Mouse (Mus musculus): ENCODE data around the gene Vps54. TPM values are rescaled to one million over a fixed set of nuclear protein-coding genes. Genes with fewer than 3 reads are reported as not detected.

The Vps54 gene
- total and polyA plus RNA-seq, 3 experiments: 20.4 to 37.5 (median 22.9) TPM

DNA sequence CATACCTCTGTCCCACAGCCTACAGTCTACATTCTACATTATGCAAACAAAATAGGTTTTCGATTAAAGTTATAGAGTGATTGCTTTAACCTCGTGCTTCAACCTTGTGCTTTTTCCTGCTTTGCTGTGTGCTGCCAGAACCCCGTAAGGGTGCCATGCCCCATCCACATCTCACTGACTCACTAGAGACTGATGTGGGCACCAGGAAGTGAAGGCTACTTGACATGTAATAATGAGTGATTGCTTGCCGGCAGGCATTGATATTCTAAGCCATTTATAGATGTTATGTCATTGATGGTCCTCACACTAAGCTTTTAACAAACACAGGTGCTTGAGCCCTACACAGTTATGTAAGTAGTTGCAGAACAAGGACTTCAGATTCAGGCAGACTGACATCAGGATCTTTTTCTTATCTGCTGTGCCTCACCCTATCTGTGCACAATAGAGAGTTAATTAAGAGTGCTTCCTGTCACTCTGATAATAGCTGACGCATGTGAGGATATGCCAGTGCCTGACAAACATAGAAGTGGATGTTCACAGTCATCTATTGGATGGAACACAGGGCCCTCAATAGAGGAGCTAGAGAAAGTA, 68.1 kb downstream of the Vps54 start:
- Histone ChIP-seq H3K4me2 (ENCODE audit: insufficient read depth, low read depth, poor library complexity, severe bottlenecking) (no peak overlapping the region), H3K4me1 (ENCODE audit: control insufficient read depth in 1 of 2, insufficient read depth in 2 of 2) (peaks cover 0 to 5% of the 10 kb centered on the region in 2 experiments; a peak in 1 of 4 replicates), H3K9ac (ENCODE audit: insufficient read depth, low read depth) (no peak overlapping the region), H3K9me3 (replicated peaks; ENCODE audit: low read length) (no peaks in the 10 kb centered on the region), H3K79me2 (replicated peaks; ENCODE audit: control insufficient read depth, extremely low read depth, insufficient read depth, poor library complexity, severe bottlenecking) (0 out of 2 replicates have a peak, but pooled peaks cover 2% of the 10 kb centered on the region), H3K4me3 (replicated peaks in 1 of 3; ENCODE audit: low read depth in 2 of 3, low read length in 2 of 3, poor library complexity in 1 of 3) (no peak overlapping the region), H3K27ac (ENCODE audit: insufficient read depth, low read depth) (no peak overlapping the region), H3K27me3 (replicated peaks) (no peaks in the 10 kb centered on the region), H3K36me3 (replicated peaks in 1 of 2; ENCODE audit: control insufficient read depth in 1 of 2, insufficient read depth in 1 of 2, low read length in 1 of 2) (peaks cover 40 to 68% of the 10 kb centered on the region in 2 experiments)
- no peak for TF ChIP-seq POLR2A (IDR thresholded peaks at IDR 0.05; ENCODE audit: low read depth, low read length)
- TF ChIP-seq MAFK (IDR thresholded peaks at IDR 0.05; ENCODE audit: insufficient replicate concordance, low read length): no peak
- TF ChIP-seq ETS1 (conservative IDR thresholded peaks at IDR 0.05; ENCODE audit: low read depth, low read length): no peak
- no peak for TF ChIP-seq NRF1 (IDR thresholded peaks at IDR 0.05; ENCODE audit: low read depth, low read length)
- no peak for TF ChIP-seq ELF1 (IDR thresholded peaks at IDR 0.05; ENCODE audit: low read depth, low read length)
- no peak for TF ChIP-seq GABPA (IDR thresholded peaks at IDR 0.05; ENCODE audit: insufficient replicate concordance, low read depth, low read length)
- no peak for TF ChIP-seq CTCF (conservative IDR thresholded peaks at IDR 0.05 in 1 of 2, IDR thresholded peaks at IDR 0.05 in 1 of 2; ENCODE audit: low read depth in 2 of 2, low read length in 2 of 2)
- no peak for TF ChIP-seq UBTF (IDR thresholded peaks at IDR 0.05; ENCODE audit: low read depth, low read length)
- no peak for TF ChIP-seq MXI1 (IDR thresholded peaks at IDR 0.05; ENCODE audit: low read depth, low read length)
- dilution Hi-C loops (cut with MboI; ENCODE audit: extremely low pct_ligation_motif_present, extremely low pct_unique_long_range_greater_than_20kb, low sequenced_read_pairs) (no loop called here), in situ Hi-C loops (cut with MboI; ENCODE audit: low pct_ligation_motif_present, low pct_unique_long_range_greater_than_20kb, low sequenced_read_pairs) (loop anchor here (25.0 kb wide), 1 partner anchor 155 kb away; no protein-coding TSS in a partner anchor)
- DNase-seq (ENCODE audit: extremely low read depth): no peak

- dilution Hi-C loops (cut with MboI; ENCODE audit: extremely low pct_ligation_motif_present, extremely low pct_unique_long_range_greater_than_20kb, low sequenced_read_pairs) (no loop called here), in situ Hi-C loops (cut with MboI; ENCODE audit: low pct_ligation_motif_present, low pct_unique_long_range_greater_than_20kb, low sequenced_read_pairs) (loop anchor here (25.0 kb wide), 1 partner anchor 154 kb away; no protein-coding TSS in a partner anchor)
- no peak overlapping the region for H3K4me2 ChIP-seq (ENCODE audit: insufficient read depth, low read depth, poor library complexity, severe bottlenecking)
- DNase-seq (ENCODE audit: extremely low read depth): peak; percentile 43
- peaks cover 40 to 74% of the 10 kb centered on the region in 2 experiments for H3K36me3 ChIP-seq (replicated peaks in 1 of 2; ENCODE audit: control insufficient read depth in 1 of 2, insufficient read depth in 1 of 2, low read length in 1 of 2)
- H3K27me3 ChIP-seq (replicated peaks): no peaks in the 10 kb centered on the region
- H3K27ac ChIP-seq (ENCODE audit: insufficient read depth, low read depth): no peak overlapping the region
- H3K9me3 ChIP-seq (replicated peaks; ENCODE audit: low read length): no peaks in the 10 kb centered on the region
- TF ChIP-seq SMC3 (IDR thresholded peaks at IDR 0.05; ENCODE audit: low read depth, low read length) (peak; percentile 81), MAX (IDR thresholded peaks at IDR 0.05; ENCODE audit: low read length) (peak; percentile 76), MXI1 (IDR thresholded peaks at IDR 0.05; ENCODE audit: low read depth, low read length) (no peak), CTCF (conservative IDR thresholded peaks at IDR 0.05 in 1 of 2, IDR thresholded peaks at IDR 0.05 in 1 of 2; ENCODE audit: low read depth in 2 of 2, low read length in 2 of 2) (peak; percentile 30 to 83; a peak in 3 of 4 replicates), RCOR1 (conservative IDR thresholded peaks at IDR 0.05; ENCODE audit: low read depth, low read length) (no peak), KAT2A (IDR thresholded peaks at IDR 0.05; ENCODE audit: insufficient replicate concordance, low read length) (no peak), MEF2A (IDR thresholded peaks at IDR 0.05; ENCODE audit: borderline replicate concordance, low read depth, low read length) (no peak), MYC (IDR thresholded peaks at IDR 0.05; ENCODE audit: low read depth, low read length) (peak; percentile 96), RAD21 (IDR thresholded peaks at IDR 0.05; ENCODE audit: low read depth, low read length) (peak; percentile 81), UBTF (IDR thresholded peaks at IDR 0.05; ENCODE audit: low read depth, low read length) (no peak)
- H3K4me3 ChIP-seq (replicated peaks in 1 of 3; ENCODE audit: low read depth in 2 of 3, low read length in 2 of 3, poor library complexity in 1 of 3): no peak overlapping the region
- no peak overlapping the region for H3K9ac ChIP-seq (ENCODE audit: insufficient read depth, low read depth)
- H3K4me1 ChIP-seq (ENCODE audit: control insufficient read depth in 1 of 2, insufficient read depth in 2 of 2): no peaks in the 10 kb centered on the region
- no peaks in the 10 kb centered on the region for H3K79me2 ChIP-seq (replicated peaks; ENCODE audit: control insufficient read depth, extremely low read depth, insufficient read depth, poor library complexity, severe bottlenecking)
These were observed 69.0 kb downstream of the Vps54 start for GRCm38 (mm10) chr11:21308119-21308518.
